Mouse (Mus musculus) heart, adult 2 months (tissue): Measurements from ENCODE around the gene 4931406P16Rik.
A peak's percentile ranks its signal among the peaks of the same experiment; 100 is the strongest.

Experiments
- CTCF ChIP-seq: fragments of 200-600 bp; IDR thresholded peaks from 2 replicates; pipeline ENCODE4 v1.8.1; 2022; ENCODE audit warnings: antibody characterized with exemption, mild to moderate bottlenecking, moderate library complexity
- EP300 ChIP-seq: fragments of 200-500 bp; IDR thresholded peaks from 2 replicates; pipeline ENCODE4 v1.6.1; 2011; ENCODE audit warnings: low read depth, low read length, control low read depth; ENCODE audit not compliant: insufficient read depth
- POLR2A ChIP-seq: fragments of 200-500 bp; IDR thresholded peaks from 2 replicates; pipeline ENCODE4 v1.6.1; 2011; ENCODE audit warnings: mild to moderate bottlenecking, low read depth, low read length, control low read depth; ENCODE audit not compliant: insufficient read depth

- no peak for TF ChIP-seq POLR2A
- peak; percentile 57 for TF ChIP-seq CTCF
- no peak for TF ChIP-seq EP300
These were observed 38.6 kb upstream of the 4931406P16Rik start for GRCm38 (mm10) chr7:34351997-34352396.
